Mouse (Mus musculus): ENCODE measurements at regions not wholly inside any gene's neighbourhood (a gene's known extent, or its start where the extent isn't known, plus 50 kb on each side); places are given as distances from the start of the nearest gene placed in this dataset.

GRCm38 (mm10) chrX:35791273-35791672, 97.4 kb upstream of the Dock11 start:
- DNase-seq (ENCODE audit: low spot score in 2 of 2): no peak

DNA sequence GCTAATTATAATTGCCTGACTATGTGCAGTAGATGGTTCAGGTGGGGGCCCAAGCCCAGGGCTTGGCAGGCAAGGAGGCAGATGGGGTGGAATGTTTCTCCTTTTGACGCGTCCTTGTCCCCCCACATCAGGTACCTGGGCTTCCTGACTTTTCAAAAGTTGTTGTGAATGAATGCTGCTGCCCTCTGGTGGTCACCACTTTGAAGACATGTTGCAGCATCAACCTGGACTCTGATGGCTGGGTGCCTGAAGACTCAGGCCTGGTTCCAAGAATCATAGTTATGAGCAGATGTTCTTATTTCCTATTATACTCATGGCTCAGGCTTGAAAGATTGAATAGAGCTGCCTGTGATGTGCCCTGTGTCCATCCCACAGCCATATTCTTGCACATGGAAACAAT, 75.4 kb upstream of the Dock11 start:
- DNase-seq (ENCODE audit: low spot score in 2 of 2): peak in 1 of 2 experiments; percentile 3

GRCm38 (mm10) chrX:35834411-35834810, 54.2 kb upstream of the Dock11 start:
- peak; percentile 10 to 17 for DNase-seq (ENCODE audit: low spot score in 2 of 2)

GRCm38 (mm10) chrX:35838064-35838463, 50.6 kb upstream of the Dock11 start:
- no peak for DNase-seq (ENCODE audit: low spot score in 2 of 2)

Data from layer of hippocampus, postnatal 14 days (tissue).